Mouse (Mus musculus) kidney, embryonic 14.5 days (tissue): ENCODE data around the gene Erlec1. TPM values are rescaled to one million over a fixed set of nuclear protein-coding genes. Genes with fewer than 3 reads are reported as not detected.

Experiments used
- ATAC-seq: fragments of 200-750 bp; cut with Nextera tagmentation; 2 replicates; pipeline ENCODE4 v1.8.0; 2017; ENCODE audit warnings: moderate number of reproducible peaks, mild to moderate bottlenecking, moderate TSS enrichment, moderate library complexity; ENCODE audit not compliant: low FRiP score, low TSS enrichment
- H3K27ac ChIP-seq: fragments of 300-500 bp; sonication (generic); 2 replicates; pipeline ENCODE4 v1.5.1; 2014; ENCODE audit warnings: low read depth, mild to moderate bottlenecking, low read length, moderate library complexity, mixed read lengths
- H3K27me3 ChIP-seq: fragments of 300-500 bp; sonication (generic); 2 replicates; pipeline ENCODE4 v1.6.1; 2014; ENCODE audit warnings: mild to moderate bottlenecking, low read length; ENCODE audit not compliant: control insufficient read depth, insufficient read depth
- H3K36me3 ChIP-seq: fragments of 300-500 bp; sonication (generic); 2 replicates; pipeline ENCODE4 v1.6.1; 2014; ENCODE audit warnings: low read length, mixed read lengths; ENCODE audit not compliant: control insufficient read depth, insufficient read depth
- H3K4me1 ChIP-seq: fragments of 300-500 bp; sonication (generic); 2 replicates; pipeline ENCODE4 v1.6.1; 2014; ENCODE audit warnings: low read length, mixed read lengths; ENCODE audit not compliant: control insufficient read depth, insufficient read depth
- H3K4me2 ChIP-seq: fragments of 300-500 bp; sonication (generic); replicated peaks from 2 replicates; pipeline ENCODE4 v1.6.1; 2014; ENCODE audit warnings: low read depth, mild to moderate bottlenecking, low read length
- H3K4me3 ChIP-seq: fragments of 300-500 bp; sonication (generic); 2 replicates; pipeline ENCODE4 v1.5.1; 2014; ENCODE audit warnings: mild to moderate bottlenecking, low read length
- H3K9ac ChIP-seq: fragments of 300-500 bp; sonication (generic); 2 replicates; pipeline ENCODE4 v1.6.1; 2014; ENCODE audit warnings: low read depth, mild to moderate bottlenecking, low read length, moderate library complexity
- H3K9me3 ChIP-seq: fragments of 300-500 bp; sonication (generic); 2 replicates; pipeline ENCODE4 v1.6.1; 2016; ENCODE audit warnings: low read length; ENCODE audit not compliant: control insufficient read depth
- WGBS: fragments of 180-500 bp; shearing (Covaris S2); extraction: QIAGEN DNeasy Blood & Tissue Kit; methylation state at CpG from one replicate; pipeline ENCODE4 v1.1.7; 2014; 5-methylcytosine and 5-hydroxymethylcytosine counted together
- polyA plus RNA-seq: library from polyadenylated mRNA; unstranded; fragments of >200 nt; fragmentation: Nextera tagmentation; extraction: Ambion mirVana; gene quantifications from 2 replicates; pipeline ENCODE4 v1.2.1, GENCODE M21; 2014

Erlec1 gene
- 13.9 and 14.9 TPM in 2 replicates for polyA plus RNA-seq

DNA sequence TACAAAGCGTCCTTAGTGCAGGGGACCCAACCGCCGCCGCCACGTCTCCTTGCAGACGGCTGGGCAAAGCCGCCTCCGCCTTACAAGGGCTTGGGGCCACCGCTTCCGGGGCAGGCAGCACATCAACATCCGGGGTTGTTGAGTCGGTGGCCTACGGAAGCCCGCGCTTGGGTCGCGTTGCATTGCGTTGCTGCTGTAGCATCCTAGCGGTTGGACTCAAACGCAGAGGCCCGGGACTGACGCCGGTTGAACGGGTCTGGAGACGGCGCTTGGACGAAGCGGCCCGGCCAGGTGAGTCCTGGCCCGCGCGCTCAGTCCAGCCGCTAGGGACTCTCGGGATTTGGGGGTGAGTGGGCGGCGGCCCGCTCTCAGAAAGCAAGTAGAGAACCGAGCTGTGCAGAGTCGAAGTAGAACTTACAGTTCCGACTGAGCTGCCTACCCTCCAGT, at the start of gene Erlec1:
Gene Erlec1 (minus strand): TSS at position 57 of the 447 bp plus-strand sequence.
- ATAC-seq: peak; percentile 100
- under 1% methylated on average over 40 of the region's 40 CpGs for WGBS
- H3K4me3 ChIP-seq: peak within 1 kb of the TSS; percentile 88
- H3K27me3 ChIP-seq: no peaks in the 10 kb centered on the region
- peak within 1 kb of the TSS; percentile 81 for H3K9ac ChIP-seq
- peaks cover 10% of the 10 kb centered on the region; the same call in 1 of the 2 replicates for H3K4me1 ChIP-seq
- H3K4me2 ChIP-seq: peak within 1 kb of the TSS; percentile 70
- peaks cover 11% of the 10 kb centered on the region for H3K9me3 ChIP-seq
- H3K36me3 ChIP-seq: peaks cover 24% of the 10 kb centered on the region
- H3K27ac ChIP-seq: peak within 1 kb of the TSS; percentile 84

GRCm38 (mm10) chr11:31001169-31001908, 47.2 kb upstream of the Erlec1 start:
- no peak for ATAC-seq

DNA sequence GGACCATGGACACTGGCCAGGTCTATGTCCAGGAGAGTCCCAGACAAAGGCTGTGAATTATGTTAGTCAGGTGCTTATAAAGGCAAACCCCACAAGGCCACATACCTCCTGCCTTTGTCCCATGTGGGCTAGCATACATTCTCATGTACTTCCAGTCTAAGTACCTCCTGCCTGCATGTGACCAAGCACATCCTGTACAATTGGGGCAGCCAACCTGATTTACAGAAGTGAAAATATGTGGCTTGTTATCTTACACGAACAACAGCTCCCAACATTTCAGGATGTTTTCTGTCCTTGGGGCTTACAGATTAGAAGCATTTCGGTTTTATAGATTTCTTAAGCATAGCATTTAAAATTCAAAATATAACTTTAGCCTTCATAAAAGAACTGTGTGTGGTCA, 45.9 kb upstream of the Erlec1 start:
- H3K9ac ChIP-seq: no peak overlapping the region
- no peak overlapping the region for H3K27ac ChIP-seq
- H3K9me3 ChIP-seq: no peaks in the 10 kb centered on the region
- ATAC-seq: peak; percentile 52; the same call in 1 of the 2 replicates
- H3K4me2 ChIP-seq: no peak overlapping the region
- H3K4me3 ChIP-seq: no peak overlapping the region
- H3K4me1 ChIP-seq: no peaks in the 10 kb centered on the region
- H3K27me3 ChIP-seq: no peaks in the 10 kb centered on the region
- WGBS: 78% methylated on average over 2 of the region's 2 CpGs
- no peaks in the 10 kb centered on the region for H3K36me3 ChIP-seq

More at GRCm38 (mm10) chr11:31001169-31001908, 47.2 kb upstream of the Erlec1 start:
- H3K4me3 ChIP-seq: no peak overlapping the region
- H3K9me3 ChIP-seq: no peaks in the 10 kb centered on the region
- H3K4me2 ChIP-seq: no peak overlapping the region
- WGBS: 83% methylated on average over 4 of the region's 4 CpGs
- H3K4me1 ChIP-seq: no peaks in the 10 kb centered on the region
- no peak overlapping the region for H3K9ac ChIP-seq
- H3K27ac ChIP-seq: no peak overlapping the region
- H3K27me3 ChIP-seq: no peaks in the 10 kb centered on the region
- no peaks in the 10 kb centered on the region for H3K36me3 ChIP-seq

GRCm38 (mm10) chr11:30998704-30999103, 44.6 kb upstream of the Erlec1 start:
- Histone ChIP-seq H3K9me3 (no peaks in the 10 kb centered on the region), H3K9ac (no peak overlapping the region), H3K27ac (no peak overlapping the region), H3K27me3 (no peaks in the 10 kb centered on the region), H3K4me3 (no peak overlapping the region), H3K4me2 (no peak overlapping the region), H3K36me3 (no peaks in the 10 kb centered on the region), H3K4me1 (no peaks in the 10 kb centered on the region)
- 89% methylated on average over 2 of the region's 2 CpGs for WGBS
- ATAC-seq: no peak

DNA sequence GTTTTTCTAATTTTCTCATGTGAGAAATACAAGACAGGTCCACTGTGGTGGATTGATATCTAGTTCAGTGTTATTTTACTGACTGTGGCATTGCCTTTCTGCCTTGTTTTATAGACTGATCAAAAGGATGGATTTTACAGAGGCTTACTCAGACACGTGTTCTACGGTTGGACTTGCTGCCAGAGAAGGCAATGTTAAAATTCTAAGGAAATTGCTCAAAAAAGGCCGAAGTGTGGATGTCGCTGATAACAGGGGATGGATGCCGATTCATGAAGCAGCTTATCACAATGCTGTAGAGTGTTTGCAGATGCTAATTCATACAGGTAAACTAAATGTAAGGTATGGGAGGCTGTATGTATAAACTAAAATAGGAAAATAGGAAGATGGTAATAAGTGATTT, 44.1 kb upstream of the Erlec1 start:
- H3K9ac ChIP-seq: no peak overlapping the region
- H3K36me3 ChIP-seq: no peaks in the 10 kb centered on the region
- no peak overlapping the region for H3K27ac ChIP-seq
- no peaks in the 10 kb centered on the region for H3K27me3 ChIP-seq
- no peaks in the 10 kb centered on the region for H3K9me3 ChIP-seq
- no peaks in the 10 kb centered on the region for H3K4me1 ChIP-seq
- no peak for ATAC-seq
- H3K4me3 ChIP-seq: no peak overlapping the region
- no peak overlapping the region for H3K4me2 ChIP-seq
- WGBS: 91% methylated on average over 5 of the region's 5 CpGs

GRCm38 (mm10) chr11:30996670-30997069, 42.5 kb upstream of the Erlec1 start:
- no peak for ATAC-seq

DNA sequence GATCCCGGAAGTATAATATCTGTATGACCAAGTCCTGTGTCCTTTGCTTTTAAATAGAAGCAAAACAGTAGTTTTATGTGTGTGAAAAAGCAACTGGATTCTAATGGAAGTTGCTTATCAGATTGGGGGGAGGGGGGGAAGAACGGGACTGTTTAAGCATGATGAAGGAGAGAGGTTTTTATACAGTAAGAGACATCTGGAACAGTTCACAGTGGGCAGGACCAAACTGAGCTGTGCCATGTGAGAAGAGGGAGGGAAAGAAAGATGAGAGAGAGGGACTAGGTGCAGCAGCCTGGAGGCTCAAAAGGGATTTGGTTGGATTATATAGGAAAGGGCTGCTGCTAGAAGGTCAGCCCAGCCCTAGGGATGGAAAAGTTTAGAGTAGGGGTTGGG, 32.5 kb upstream of the Erlec1 start:
- H3K27ac ChIP-seq: no peak overlapping the region
- H3K4me2 ChIP-seq: peak overlapping the region; percentile 63
- no peaks in the 10 kb centered on the region for H3K9me3 ChIP-seq

More at GRCm38 (mm10) chr11:30996670-30997069, 42.5 kb upstream of the Erlec1 start:
- WGBS: 83% methylated on average over 3 of the region's 3 CpGs
- Histone ChIP-seq H3K9me3 (no peaks in the 10 kb centered on the region), H3K9ac (no peak overlapping the region), H3K4me3 (no peak overlapping the region), H3K27ac (no peak overlapping the region), H3K36me3 (no peaks in the 10 kb centered on the region), H3K4me2 (no peak overlapping the region), H3K27me3 (no peaks in the 10 kb centered on the region), H3K4me1 (no peaks in the 10 kb centered on the region)

DNA sequence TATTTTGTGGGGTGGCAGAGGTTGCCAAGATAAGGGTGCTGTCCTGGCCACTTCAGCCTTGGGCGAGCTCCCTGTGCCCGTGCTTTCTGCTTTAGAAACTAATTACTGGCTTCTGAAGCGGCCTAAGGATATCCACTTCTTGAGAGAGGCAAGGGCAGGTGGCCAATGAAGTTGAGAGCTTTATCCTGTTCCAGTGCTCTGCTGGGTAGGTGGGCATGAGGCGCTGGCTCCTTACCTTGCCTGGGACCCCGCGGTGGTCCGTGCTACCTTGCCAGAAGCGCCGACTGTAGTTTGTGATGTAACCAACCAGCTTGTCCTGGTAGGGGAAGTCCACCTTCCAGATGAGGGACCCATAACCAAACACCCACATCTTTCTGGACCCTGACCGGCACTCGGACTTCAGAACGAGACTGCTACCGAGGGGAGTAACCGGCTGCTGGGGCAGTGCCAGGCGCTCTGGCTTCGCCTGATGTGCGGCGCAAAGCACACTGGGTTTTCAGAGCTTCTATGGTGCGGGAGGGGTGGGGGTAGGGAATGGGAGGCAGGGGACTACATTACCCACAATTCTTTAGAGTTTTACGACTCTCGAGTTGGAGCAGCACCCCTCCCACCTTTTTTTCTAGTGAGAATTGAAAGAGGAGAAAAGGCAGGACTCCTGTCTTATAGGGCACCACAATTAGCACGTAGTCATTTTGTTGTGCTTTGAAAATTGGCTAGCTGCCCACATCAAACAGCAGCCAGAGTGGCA, 31.9 kb upstream of the Erlec1 start, which contains the start of gene Chac2:
Gene Chac2 (minus strand): TSS at position 474 of the 748 bp plus-strand sequence.
- H3K27me3 ChIP-seq: no peaks in the 10 kb centered on the region
- H3K9ac ChIP-seq: peak within 1 kb of the TSS; percentile 52
- no peaks in the 10 kb centered on the region for H3K36me3 ChIP-seq
- no peaks in the 10 kb centered on the region for H3K9me3 ChIP-seq
- peak; percentile 99 for ATAC-seq
- 1% methylated on average over 22 of the region's 22 CpGs for WGBS
- peak within 1 kb of the TSS; percentile 18; the same call in 1 of the 2 replicates for H3K27ac ChIP-seq
- peak within 1 kb of the TSS; percentile 63 for H3K4me2 ChIP-seq
- no peaks in the 10 kb centered on the region for H3K4me1 ChIP-seq
- peak within 1 kb of the TSS; percentile 48 for H3K4me3 ChIP-seq

More for the DNA sequence above, 32.5 kb upstream of the Erlec1 start:
- Histone ChIP-seq H3K36me3 (no peaks in the 10 kb centered on the region), H3K4me3 (peak overlapping the region; percentile 48), H3K27me3 (no peaks in the 10 kb centered on the region), H3K9ac (peak overlapping the region; percentile 52; the same call in 1 of the 2 replicates), H3K4me1 (no peaks in the 10 kb centered on the region)
- ATAC-seq: peak; percentile 79
- WGBS: 2% methylated on average over 2 of the region's 2 CpGs
